In the genomic region with DNA sequence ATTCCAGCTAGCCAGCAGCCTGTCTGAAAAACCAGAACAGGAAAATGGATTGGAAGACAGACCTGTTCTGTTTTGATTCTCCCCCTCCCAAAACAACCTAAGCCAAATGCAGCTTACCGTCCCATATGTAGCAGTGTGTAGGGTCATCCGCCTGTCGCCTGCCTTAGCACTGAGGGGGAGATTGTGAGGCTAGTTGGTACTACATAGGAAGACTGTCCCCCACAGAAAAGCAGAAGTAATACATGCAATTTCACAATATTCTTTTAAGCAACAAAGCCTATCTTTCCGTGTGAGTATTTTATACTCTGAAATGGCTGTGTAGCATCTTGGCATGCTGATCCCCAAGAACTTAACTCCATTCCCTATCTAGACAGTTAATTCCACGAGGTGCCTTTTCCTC, we compare ENCODE assay signal across 11 mouse cellular contexts. TPM values are rescaled to one million over a fixed set of nuclear protein-coding genes. Genes with fewer than 3 reads are reported as not detected.
DNase-seq lines count a peak whose midpoint lies in the region; ATAC-seq and TF ChIP-seq lines count a peak whose summit lies in the region.
"Had no signal": no experiment of that assay in that cellular context is flagged by ENCODE, and none has a peak within 500 bp of the region (broad histone marks: within the 10 kb centered on the region; RNA-seq: fewer than 3 reads in every experiment).

No protein-coding gene starts in this region.

- WGBS in heart, embryonic 15.5 days, result 64% methylated on average over 5 of the region's 5 CpGs
- WGBS in neural tube, embryonic 14.5 days, result 70% methylated on average over 5 of the region's 5 CpGs
- WGBS in neural tube, embryonic 15.5 days, result 79% methylated on average over 5 of the region's 5 CpGs
- 63% methylated on average over 5 of the region's 5 CpGs for WGBS in olfactory bulb, adult 2 months

- DNase-seq in heart, adult 18-20 months, result no peak
- no peak for DNase-seq in right cerebral cortex, postnatal 14 days
- no peak for DNase-seq in adrenal gland, adult 8-10 months
- DNase-seq: cerebellum, adult 11-12 months; kidney, postnatal 25 days had no signal

- H3K4me3 ChIP-seq in heart, embryonic 15.5 days, result no peak overlapping the region
- no peak overlapping the region for H3K4me3 ChIP-seq in neural tube, embryonic 14.5 days (ENCODE audit: low read depth, low read length)
- H3K4me3 ChIP-seq in neural tube, embryonic 15.5 days (replicated peaks), result no peak overlapping the region
- no peak overlapping the region for H3K4me3 ChIP-seq in cortical plate, adult 2 months (ENCODE audit: insufficient read depth, low read length)
- no peak overlapping the region for H3K4me3 ChIP-seq in olfactory bulb, adult 2 months (ENCODE audit: insufficient read depth, low read depth, low read length)
- H3K4me3 ChIP-seq: embryonic facial prominence, embryonic 15.5 days had no signal

- TF ChIP-seq POLR2A in cortical plate, adult 2 months (IDR thresholded peaks at IDR 0.05; ENCODE audit: extremely low read depth, insufficient read depth, low read length), result no peak
- TF ChIP-seq POLR2A in olfactory bulb, adult 2 months (IDR thresholded peaks at IDR 0.05; ENCODE audit: insufficient read depth, low read depth, low read length), result no peak

- TF ChIP-seq CTCF in cortical plate, adult 2 months (IDR thresholded peaks at IDR 0.05; ENCODE audit: extremely low read depth, insufficient read depth, low read length), result no peak
- no peak for TF ChIP-seq CTCF in olfactory bulb, adult 2 months (IDR thresholded peaks at IDR 0.05; ENCODE audit: insufficient read depth, low read depth, low read length)

- no peak overlapping the region for H3K4me2 ChIP-seq in heart, embryonic 15.5 days
- no peak overlapping the region for H3K4me2 ChIP-seq in neural tube, embryonic 14.5 days (ENCODE audit: low read depth, low read length)
- no peak overlapping the region for H3K4me2 ChIP-seq in neural tube, embryonic 15.5 days
- H3K4me2 ChIP-seq: embryonic facial prominence, embryonic 15.5 days had no signal

- no peaks in the 10 kb centered on the region for H3K27me3 ChIP-seq in heart, embryonic 15.5 days
- no peaks in the 10 kb centered on the region for H3K27me3 ChIP-seq in neural tube, embryonic 14.5 days (ENCODE audit: control insufficient read depth, insufficient read depth, low read length)
- no peaks in the 10 kb centered on the region for H3K27me3 ChIP-seq in neural tube, embryonic 15.5 days (replicated peaks)
- H3K27me3 ChIP-seq: embryonic facial prominence, embryonic 15.5 days had no signal

- H3K4me1 ChIP-seq in heart, embryonic 15.5 days (replicated peaks), result peaks cover 44% of the 10 kb centered on the region
- H3K4me1 ChIP-seq in neural tube, embryonic 14.5 days (ENCODE audit: control insufficient read depth, insufficient read depth, low read length), result no peaks in the 10 kb centered on the region
- H3K4me1 ChIP-seq in neural tube, embryonic 15.5 days, result peaks cover 9% of the 10 kb centered on the region
- H3K4me1 ChIP-seq in cortical plate, adult 2 months (ENCODE audit: control insufficient read depth, insufficient read depth, low read length), result peaks cover 16% of the 10 kb centered on the region
- peaks cover 34% of the 10 kb centered on the region for H3K4me1 ChIP-seq in olfactory bulb, adult 2 months (ENCODE audit: control insufficient read depth, insufficient read depth, low read length)

- no peaks in the 10 kb centered on the region; the same call in 1 of the 2 replicates for H3K36me3 ChIP-seq in heart, embryonic 15.5 days
- no peaks in the 10 kb centered on the region for H3K36me3 ChIP-seq in neural tube, embryonic 14.5 days (ENCODE audit: control insufficient read depth, insufficient read depth, low read length)
- no peaks in the 10 kb centered on the region for H3K36me3 ChIP-seq in neural tube, embryonic 15.5 days

- no peak overlapping the region for H3K9ac ChIP-seq in heart, embryonic 15.5 days
- no peak overlapping the region for H3K9ac ChIP-seq in neural tube, embryonic 14.5 days (replicated peaks; ENCODE audit: low read depth, low read length)
- H3K9ac ChIP-seq in neural tube, embryonic 15.5 days (replicated peaks), result no peak overlapping the region
- H3K9ac ChIP-seq: embryonic facial prominence, embryonic 15.5 days had no signal

- ATAC-seq in heart, embryonic 15.5 days (replicated peaks; ENCODE audit: insufficient number of reproducible peaks, insufficient read depth, low FRiP score, low read depth), result no peak
- no peak for ATAC-seq in neural tube, embryonic 14.5 days (ENCODE audit: low read depth)
- ATAC-seq in neural tube, embryonic 15.5 days (ENCODE audit: low FRiP score), result no peak

- H3K27ac ChIP-seq in heart, embryonic 15.5 days, result peak overlapping the region; percentile 73
- 0 out of 2 replicates have a peak overlapping the region, but pooled peaks have one; percentile 34 for H3K27ac ChIP-seq in neural tube, embryonic 14.5 days (ENCODE audit: low read depth, low read length)
- H3K27ac ChIP-seq in neural tube, embryonic 15.5 days (replicated peaks), result no peak overlapping the region
- H3K27ac ChIP-seq in cortical plate, adult 2 months (ENCODE audit: insufficient read depth, low read length), result peak overlapping the region; percentile 27
- peak overlapping the region; percentile 84 for H3K27ac ChIP-seq in olfactory bulb, adult 2 months (ENCODE audit: insufficient read depth, low read depth, low read length)

- no peaks in the 10 kb centered on the region for H3K9me3 ChIP-seq in heart, embryonic 15.5 days (replicated peaks)
- no peaks in the 10 kb centered on the region for H3K9me3 ChIP-seq in neural tube, embryonic 14.5 days (ENCODE audit: control insufficient read depth, low read length)
- H3K9me3 ChIP-seq in neural tube, embryonic 15.5 days (replicated peaks), result no peaks in the 10 kb centered on the region
- H3K9me3 ChIP-seq: embryonic facial prominence, embryonic 15.5 days had no signal

RNA-seq across cellular contexts. Expression of a gene that starts 44.7 kb away (rescaled TPM):
- 289 and 356 TPM in 2 replicates for polyA plus RNA-seq in heart, embryonic 15.5 days (2015; fragmentation: Nextera tagmentation; extraction: Ambion mirVana)
- total RNA-seq in heart, adult 18-20 months (2021), result 100 to 1,000 TPM; 219 to 232 TPM
- 102 and 103 TPM in 2 replicates for polyA plus RNA-seq in neural tube, embryonic 14.5 days (2014; fragmentation: Nextera tagmentation; extraction: Ambion mirVana)
- 107 and 110 TPM in 2 replicates for polyA plus RNA-seq in neural tube, embryonic 15.5 days (2015; fragmentation: Nextera tagmentation; extraction: Ambion mirVana)
- 143 and 146 TPM in 2 replicates for polyA plus RNA-seq in cortical plate, adult 2 months (2012; rRNA removed)
- not detected in 2 replicates for polyA plus RNA-seq in olfactory bulb, adult 2 months (2012; ENCODE audit: insufficient read depth, insufficient read length, low replicate concordance, missing spikeins)
- total RNA-seq in adrenal gland, adult 8-10 months (2022), result 10 to 100 TPM; 37.6 to 60.4 (median 57.4) TPM

RNA-seq across cellular contexts. Expression of a gene that starts 47.1 kb away (rescaled TPM):
- polyA plus RNA-seq in heart, embryonic 15.5 days (2015; fragmentation: Nextera tagmentation; extraction: Ambion mirVana), result 3.0 and 8.4 TPM in 2 replicates
- 1 to 10 TPM; 1.1 to 1.3 TPM for total RNA-seq in heart, adult 18-20 months (2021)
- polyA plus RNA-seq in neural tube, embryonic 14.5 days (2014; fragmentation: Nextera tagmentation; extraction: Ambion mirVana), result 2.5 and 3.1 TPM in 2 replicates
- 4.2 and 10.1 TPM in 2 replicates for polyA plus RNA-seq in neural tube, embryonic 15.5 days (2015; fragmentation: Nextera tagmentation; extraction: Ambion mirVana)
- polyA plus RNA-seq in cortical plate, adult 2 months (2012; rRNA removed), result 0.69 and 0.74 TPM in 2 replicates
- not detected in 2 replicates for polyA plus RNA-seq in olfactory bulb, adult 2 months (2012; ENCODE audit: insufficient read depth, insufficient read length, low replicate concordance, missing spikeins)
- total RNA-seq in adrenal gland, adult 8-10 months (2022), result 1 to 10 TPM; 3.3 to 6.1 (median 5.3) TPM

RNA-seq across cellular contexts. Expression of a gene that starts 58.0 kb away (rescaled TPM):
- 54.8 and 57.1 TPM in 2 replicates for polyA plus RNA-seq in heart, embryonic 15.5 days (2015; fragmentation: Nextera tagmentation; extraction: Ambion mirVana)
- total RNA-seq in heart, adult 18-20 months (2021), result 100 to 1,000 TPM; 284 to 364 TPM
- polyA plus RNA-seq in neural tube, embryonic 14.5 days (2014; fragmentation: Nextera tagmentation; extraction: Ambion mirVana), result 39.0 and 44.3 TPM in 2 replicates
- 33.6 and 41.2 TPM in 2 replicates for polyA plus RNA-seq in neural tube, embryonic 15.5 days (2015; fragmentation: Nextera tagmentation; extraction: Ambion mirVana)
- 209 and 210 TPM in 2 replicates for polyA plus RNA-seq in cortical plate, adult 2 months (2012; rRNA removed)
- polyA plus RNA-seq in olfactory bulb, adult 2 months (2012; ENCODE audit: insufficient read depth, insufficient read length, low replicate concordance, missing spikeins), result 82.6 TPM in 1 of 2 replicates, not detected in the other
- 100 to 1,000 TPM; 566 to 814 (median 738) TPM for total RNA-seq in adrenal gland, adult 8-10 months (2022)

Comparison
In these comparisons a context has a peak if more than half of its experiments do, and no peak if none do; other contexts are left out.
1. RNA of a gene that starts 44.7 kb away (polyA plus RNA-seq): 289 to 356 TPM in heart, embryonic 15.5 days, 143 to 146 TPM in cortical plate, adult 2 months, 107 to 110 TPM in neural tube, embryonic 15.5 days and 102 to 103 TPM in neural tube, embryonic 14.5 days; not detected in olfactory bulb, adult 2 months; every median in the first group is over 100 times any median in the second.